Mouse (Mus musculus) heart, embryonic 13.5 days (tissue): Measurements from ENCODE around the gene Olfr401. TPM values are rescaled to one million over a fixed set of nuclear protein-coding genes. Genes with fewer than 3 reads are reported as not detected.
"Not testable (repeated sequence)": the region's sequence is repeated elsewhere in the genome, so short reads cannot be mapped to it uniquely, and the experiment has no call there.

Experiments used
- ATAC-seq: fragments of 200-750 bp; cut with Nextera tagmentation; 2 replicates; pipeline ENCODE4 v1.8.0; 2017; ENCODE audit warnings: moderate TSS enrichment; ENCODE audit not compliant: insufficient number of reproducible peaks, low FRiP score, low TSS enrichment; ENCODE audit errors: extremely low read depth
- H3K27ac ChIP-seq: fragments of 300-500 bp; sonication (generic); replicated peaks from 2 replicates; pipeline ENCODE4 v1.5.1; 2015; ENCODE audit warnings: moderate library complexity, mild to moderate bottlenecking, inconsistent platforms
- H3K27me3 ChIP-seq: fragments of 300-500 bp; sonication (generic); replicated peaks from 2 replicates; pipeline ENCODE4 v1.6.1; 2015; ENCODE audit warnings: mild to moderate bottlenecking, inconsistent platforms
- H3K36me3 ChIP-seq: fragments of 300-500 bp; sonication (generic); 2 replicates; pipeline ENCODE4 v1.6.1; 2015; ENCODE audit warnings: mild to moderate bottlenecking, inconsistent platforms
- H3K4me1 ChIP-seq: fragments of 300-500 bp; sonication (generic); 2 replicates; pipeline ENCODE4 v1.6.1; 2015; ENCODE audit warnings: inconsistent platforms
- H3K4me2 ChIP-seq: fragments of 300-500 bp; sonication (generic); 2 replicates; pipeline ENCODE4 v1.6.1; 2015; ENCODE audit warnings: inconsistent platforms, mild to moderate bottlenecking, moderate library complexity
- H3K4me3 ChIP-seq: fragments of 300-500 bp; sonication (generic); 2 replicates; pipeline ENCODE4 v1.5.1; 2015; ENCODE audit warnings: moderate library complexity, mild to moderate bottlenecking, inconsistent platforms
- H3K9ac ChIP-seq: fragments of 300-500 bp; sonication (generic); 2 replicates; pipeline ENCODE4 v1.6.1; 2015; ENCODE audit warnings: inconsistent platforms, mild to moderate bottlenecking, moderate library complexity
- H3K9me3 ChIP-seq: fragments of 300-500 bp; sonication (generic); 2 replicates; pipeline ENCODE4 v1.6.1; 2016; ENCODE audit warnings: inconsistent platforms
- WGBS: fragments of 180-500 bp; shearing (Covaris S2); methylation state at CpG from one replicate; pipeline ENCODE4 v1.1.7; 2015; ENCODE audit warnings: mixed read lengths; 5-methylcytosine and 5-hydroxymethylcytosine counted together
- polyA plus RNA-seq: library from polyadenylated mRNA; unstranded; fragments of >200 nt; fragmentation: Nextera tagmentation; extraction: Ambion mirVana; gene quantifications from 2 replicates; pipeline ENCODE4 v1.2.1, GENCODE M21; 2015

Olfr401 gene
- not detected in 2 replicates for polyA plus RNA-seq

GRCm38 (mm10) chr11:74113412-74113811, at the start of gene Olfr401:
TSS of gene Olfr401 (plus strand) at chr11:74113712.
- Histone ChIP-seq H3K36me3 (no peaks in the 10 kb centered on the region), H3K9me3 (peaks cover 60% of the 10 kb centered on the region), H3K9ac (no peak within 1 kb of the TSS), H3K27me3 (no peaks in the 10 kb centered on the region), H3K27ac (no peak within 1 kb of the TSS), H3K4me2 (no peak within 1 kb of the TSS), H3K4me3 (no peak within 1 kb of the TSS), H3K4me1 (no peaks in the 10 kb centered on the region)
- no peak for ATAC-seq

- Histone ChIP-seq H3K4me3 (no peak within 1 kb of the TSS), H3K9ac (no peak within 1 kb of the TSS), H3K27ac (no peak within 1 kb of the TSS), H3K27me3 (no peaks in the 10 kb centered on the region), H3K36me3 (no peaks in the 10 kb centered on the region), H3K9me3 (peaks cover 12% of the 10 kb centered on the region), H3K4me1 (no peaks in the 10 kb centered on the region), H3K4me2 (no peak within 1 kb of the TSS)
- WGBS, result 79% methylated on average over 1 of the region's 1 CpGs
- no peak for ATAC-seq
These were observed 43.9 kb upstream of the Olfr401 start, which contains the start of gene Zfp616 for GRCm38 (mm10) chr11:74069655-74070054. TSS of gene Zfp616 (plus strand) at chr11:74069955.

- Histone ChIP-seq H3K4me1 (no peaks in the 10 kb centered on the region), H3K27ac (no peak overlapping the region), H3K4me3 (no peak overlapping the region), H3K36me3 (no peaks in the 10 kb centered on the region), H3K27me3 (no peaks in the 10 kb centered on the region), H3K9me3 (peaks cover 19% of the 10 kb centered on the region; the same call in 1 of the 2 replicates), H3K4me2 (no peak overlapping the region), H3K9ac (no peak overlapping the region)
- 42% methylated on average over 2 of the region's 2 CpGs for WGBS
- no peak for ATAC-seq
These were observed 12.8 kb upstream of the Olfr401 start for GRCm38 (mm10) chr11:74100724-74101123.

DNA sequence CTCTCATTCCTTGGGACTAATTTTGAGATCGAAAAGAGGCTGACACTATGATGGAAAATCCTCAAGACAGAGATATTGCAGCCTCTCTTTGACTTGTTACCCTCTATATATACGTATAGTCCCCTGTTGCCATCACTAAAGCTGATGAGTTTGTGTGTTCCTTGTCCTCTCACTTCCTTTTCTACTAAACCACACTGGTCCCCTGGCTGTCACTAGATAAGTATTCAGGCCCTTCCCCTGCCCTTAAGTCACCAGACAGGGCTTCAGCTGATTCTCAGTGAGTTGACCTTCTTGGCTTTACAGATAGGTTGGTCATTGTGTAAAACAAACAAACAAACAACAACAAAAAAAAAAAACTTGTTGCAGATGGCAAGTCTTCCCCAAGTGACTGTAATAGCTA, 12.0 kb upstream of the Olfr401 start:
- H3K9me3 ChIP-seq, result peaks cover 19% of the 10 kb centered on the region; the same call in 1 of the 2 replicates
- no peak overlapping the region for H3K4me3 ChIP-seq
- no peaks in the 10 kb centered on the region for H3K27me3 ChIP-seq
- no peak overlapping the region for H3K4me2 ChIP-seq
- H3K4me1 ChIP-seq, result no peaks in the 10 kb centered on the region
- no peak overlapping the region for H3K9ac ChIP-seq
- H3K36me3 ChIP-seq, result no peaks in the 10 kb centered on the region
- ATAC-seq, result no peak
- H3K27ac ChIP-seq, result no peak overlapping the region
- 38% methylated on average over 2 of the region's 2 CpGs for WGBS

- Histone ChIP-seq H3K9ac (no peak overlapping the region), H3K4me2 (no peak overlapping the region), H3K27me3 (no peaks in the 10 kb centered on the region), H3K9me3 (peaks cover 27% of the 10 kb centered on the region), H3K4me3 (no peak overlapping the region), H3K4me1 (no peaks in the 10 kb centered on the region), H3K27ac (no peak overlapping the region), H3K36me3 (no peaks in the 10 kb centered on the region)
- WGBS, result 17% methylated on average over 5 of the region's 5 CpGs
- ATAC-seq, result no peak
These were observed 8.4 kb upstream of the Olfr401 start for GRCm38 (mm10) chr11:74105066-74105465.

DNA sequence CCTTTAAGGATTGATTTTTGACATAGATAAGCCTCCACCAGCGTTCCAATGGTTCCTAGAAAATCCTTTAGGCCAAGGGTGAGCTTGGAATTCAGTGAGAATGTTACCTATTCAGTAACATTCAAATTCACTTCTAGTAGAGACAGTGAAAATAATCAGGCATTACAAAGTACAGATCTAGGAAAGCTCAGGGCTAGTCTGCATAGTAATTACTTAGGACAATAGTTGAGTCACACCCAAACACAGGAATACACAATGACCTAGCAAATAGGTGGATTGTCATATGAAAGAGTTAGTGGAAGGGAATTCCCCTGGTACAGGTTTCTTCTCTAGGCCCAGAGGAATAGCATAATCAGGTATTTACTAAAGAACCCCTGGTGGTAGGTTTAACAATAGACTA, 26.5 kb downstream of the Olfr401 start:
- WGBS, result 17% methylated on average over 1 of the region's 1 CpGs
- not testable (repeated sequence) for H3K4me2 ChIP-seq, H3K36me3 ChIP-seq, ATAC-seq, H3K27me3 ChIP-seq, H3K4me3 ChIP-seq, H3K4me1 ChIP-seq, H3K27ac ChIP-seq, H3K9ac ChIP-seq
- peaks cover 45% of the 10 kb centered on the region for H3K9me3 ChIP-seq

- no peaks in the 10 kb centered on the region for H3K4me1 ChIP-seq
- H3K27me3 ChIP-seq, result no peaks in the 10 kb centered on the region
- H3K36me3 ChIP-seq, result no peaks in the 10 kb centered on the region
- H3K27ac ChIP-seq, result no peak overlapping the region
- H3K4me3 ChIP-seq, result no peak overlapping the region
- no peak overlapping the region for H3K9ac ChIP-seq
- H3K9me3 ChIP-seq, result peaks cover 61% of the 10 kb centered on the region
- ATAC-seq, result no peak
- H3K4me2 ChIP-seq, result no peak overlapping the region
These were observed 32.4 kb downstream of the Olfr401 start for GRCm38 (mm10) chr11:74145866-74146265.

- no peak within 1 kb of the TSS for H3K4me3 ChIP-seq
- H3K4me1 ChIP-seq, result no peaks in the 10 kb centered on the region
- H3K9me3 ChIP-seq, result peaks cover 35% of the 10 kb centered on the region; the same call in 1 of the 2 replicates
- 52% methylated on average over 3 of the region's 3 CpGs for WGBS
- H3K4me2 ChIP-seq, result no peak within 1 kb of the TSS
- H3K9ac ChIP-seq, result no peak within 1 kb of the TSS
- H3K36me3 ChIP-seq, result no peaks in the 10 kb centered on the region
- no peak for ATAC-seq
- H3K27ac ChIP-seq, result no peak within 1 kb of the TSS
- no peaks in the 10 kb centered on the region for H3K27me3 ChIP-seq
These were observed 39.7 kb downstream of the Olfr401 start, which contains the start of gene Olfr402 for GRCm38 (mm10) chr11:74153229-74153628. TSS of gene Olfr402 (plus strand) at chr11:74153529.

GRCm38 (mm10) chr11:74168771-74169170, 55.3 kb downstream of the Olfr401 start:
- Histone ChIP-seq H3K9me3 (0 out of 2 replicates have a peak, but pooled peaks cover 3% of the 10 kb centered on the region), H3K4me2 (no peak overlapping the region), H3K27me3 (no peaks in the 10 kb centered on the region), H3K4me3 (no peak overlapping the region), H3K27ac (no peak overlapping the region), H3K4me1 (no peaks in the 10 kb centered on the region), H3K9ac (no peak overlapping the region), H3K36me3 (no peaks in the 10 kb centered on the region)
- ATAC-seq, result no peak

Other genes with a start within 250 kb of the Olfr401 start
- gene Olfr394, start 222.9 kb upstream of the Olfr401 start, polyA plus RNA-seq, result not detected in 2 replicates
- not detected in 2 replicates for gene Olfr395, start 204.4 kb upstream of the Olfr401 start, polyA plus RNA-seq
- not detected in 2 replicates for gene Olfr23, start 177.0 kb upstream of the Olfr401 start, polyA plus RNA-seq
- gene Olfr397, start 152.9 kb upstream of the Olfr401 start, polyA plus RNA-seq, result not detected in 2 replicates
- not detected in 2 replicates for gene Olfr398, start 123.3 kb upstream of the Olfr401 start, polyA plus RNA-seq
- gene Olfr139, start 57.2 kb upstream of the Olfr401 start, polyA plus RNA-seq, result not detected in 2 replicates
- not detected in 2 replicates for gene Olfr399, start 57.1 kb upstream of the Olfr401 start, polyA plus RNA-seq
- not detected in 2 replicates for gene Zfp616, start 43.8 kb upstream of the Olfr401 start, polyA plus RNA-seq
- gene Olfr402, start 39.8 kb downstream of the Olfr401 start, polyA plus RNA-seq, result not detected in 2 replicates
- gene Olfr403, start 72.5 kb downstream of the Olfr401 start, polyA plus RNA-seq, result not detected in 2 replicates
- not detected in 2 replicates for gene Olfr43, start 97.7 kb downstream of the Olfr401 start, polyA plus RNA-seq
- gene Olfr406, start 146.1 kb downstream of the Olfr401 start, polyA plus RNA-seq, result not detected in 2 replicates
- not detected in 2 replicates for gene Olfr59, start 170.0 kb downstream of the Olfr401 start, polyA plus RNA-seq
- not detected in 2 replicates for gene Olfr410, start 224.3 kb downstream of the Olfr401 start, polyA plus RNA-seq
- gene Olfr411, start 238.9 kb downstream of the Olfr401 start, polyA plus RNA-seq, result not detected in 2 replicates
- gene Olfr412, start 248.4 kb downstream of the Olfr401 start, polyA plus RNA-seq, result not detected in 2 replicates